Mouse (Mus musculus): ENCODE results near the gene Gpr45.
A peak's percentile ranks its signal among the peaks of the same experiment; 100 is the strongest.

Gpr45 gene

DNA sequence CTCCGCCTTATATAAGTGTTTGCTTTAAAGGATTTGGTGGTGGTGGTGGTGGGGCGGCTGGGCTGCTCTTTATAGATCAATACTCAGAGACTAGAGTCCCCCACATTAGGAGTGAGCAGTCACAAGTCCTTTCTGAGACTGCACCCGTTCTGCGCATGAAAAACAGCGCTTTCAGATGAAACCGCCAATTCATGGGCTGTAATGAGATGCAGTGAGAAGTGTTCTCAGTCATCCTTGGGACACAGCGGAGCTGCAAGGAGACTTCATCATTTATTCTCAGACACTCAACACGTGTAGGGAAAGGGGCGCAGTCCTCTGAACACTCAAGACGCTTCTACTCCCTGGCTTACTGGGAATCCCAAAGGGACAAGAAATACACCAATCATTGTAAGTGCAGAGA is 95.1 kb downstream of the Gpr45 start:
- no peak for DNase-seq (ENCODE audit: low spot score)

DNA sequence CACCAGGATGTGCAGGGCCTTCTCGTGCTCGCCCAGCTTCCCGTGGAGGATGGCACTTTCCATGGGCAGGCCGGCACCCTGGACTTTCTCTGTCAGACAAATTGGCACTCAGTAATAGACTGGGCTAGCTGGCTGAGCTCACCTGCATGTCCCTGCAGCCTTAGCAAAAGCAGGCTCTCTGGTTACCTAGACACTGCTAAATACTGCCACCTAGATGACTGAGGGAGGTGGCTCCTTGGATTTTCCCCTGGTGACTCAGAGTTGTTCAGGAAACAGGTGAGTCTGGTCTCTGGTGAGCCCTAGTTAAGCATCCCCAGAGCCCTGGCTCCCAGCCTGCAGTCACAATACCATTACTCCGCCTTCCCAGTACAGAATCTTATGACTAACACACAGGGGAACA is 99.2 kb downstream of the Gpr45 start:
- DNase-seq (ENCODE audit: low spot score): no peak

- peak; percentile 59 for DNase-seq (ENCODE audit: low spot score)
These were observed 113.1 kb downstream of the Gpr45 start for GRCm38 (mm10) chr1:43065615-43066310.

- DNase-seq (ENCODE audit: low spot score): no peak
These were observed 113.9 kb downstream of the Gpr45 start for GRCm38 (mm10) chr1:43066573-43066972.

DNA sequence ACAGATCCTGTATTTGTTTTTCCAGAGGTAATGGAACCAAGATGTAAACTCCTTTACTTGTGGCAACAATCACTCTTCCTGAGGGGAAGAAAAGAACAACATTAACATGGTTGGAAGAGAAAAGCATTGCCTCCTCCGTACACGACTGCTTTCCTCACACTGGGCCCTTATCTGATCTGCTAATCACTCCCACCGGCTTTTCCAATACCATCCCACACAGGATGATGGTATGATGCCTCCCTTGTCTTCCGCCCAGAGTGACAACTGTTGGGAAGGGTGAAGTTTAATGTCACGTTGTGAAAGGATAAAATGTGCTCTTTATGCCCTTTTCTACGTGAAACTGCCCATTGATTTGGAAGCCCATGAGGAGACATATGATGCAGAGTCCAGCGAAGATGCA is 114.9 kb downstream of the Gpr45 start:
- DNase-seq (ENCODE audit: low spot score): no peak

DNA sequence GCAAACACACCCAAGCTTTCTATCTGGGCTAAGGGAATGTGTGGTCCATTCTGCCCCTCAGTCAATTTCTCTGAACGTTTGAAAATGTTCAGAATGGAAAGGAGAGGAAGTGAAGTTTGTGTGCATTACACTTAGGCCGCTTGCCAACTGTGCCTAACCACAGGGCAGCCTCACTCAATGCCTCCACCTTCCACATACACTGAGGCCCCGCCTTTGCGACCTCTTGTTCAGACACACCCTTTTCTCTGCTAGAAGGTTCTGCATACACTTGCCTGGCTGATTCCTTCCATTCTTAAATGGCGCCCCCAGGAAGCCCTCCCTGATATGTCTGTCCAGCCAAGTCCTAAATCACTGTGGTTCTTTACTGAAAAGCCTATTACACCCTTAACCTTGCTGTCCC is 118.1 kb downstream of the Gpr45 start:
- DNase-seq (ENCODE audit: low spot score): no peak

DNA sequence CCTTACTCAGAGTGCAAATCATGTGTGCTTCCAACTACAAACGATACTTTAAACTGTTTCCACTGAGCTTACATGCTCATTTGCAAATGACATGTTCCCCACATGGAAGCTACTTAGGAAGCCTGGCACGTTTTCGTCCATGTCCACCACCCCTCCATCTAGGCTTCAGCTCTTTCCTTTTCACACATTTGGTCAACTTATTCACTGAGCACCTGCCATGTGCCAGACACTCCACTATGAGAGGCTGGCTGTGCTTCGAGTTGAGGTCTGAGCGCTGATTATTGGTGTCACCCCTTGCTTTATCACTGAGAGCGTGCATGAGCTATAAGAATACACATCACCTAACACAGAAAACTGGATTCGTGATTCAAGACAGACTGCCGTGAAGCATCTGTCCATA is 119.4 kb downstream of the Gpr45 start:
- no peak for DNase-seq (ENCODE audit: low spot score)

DNA sequence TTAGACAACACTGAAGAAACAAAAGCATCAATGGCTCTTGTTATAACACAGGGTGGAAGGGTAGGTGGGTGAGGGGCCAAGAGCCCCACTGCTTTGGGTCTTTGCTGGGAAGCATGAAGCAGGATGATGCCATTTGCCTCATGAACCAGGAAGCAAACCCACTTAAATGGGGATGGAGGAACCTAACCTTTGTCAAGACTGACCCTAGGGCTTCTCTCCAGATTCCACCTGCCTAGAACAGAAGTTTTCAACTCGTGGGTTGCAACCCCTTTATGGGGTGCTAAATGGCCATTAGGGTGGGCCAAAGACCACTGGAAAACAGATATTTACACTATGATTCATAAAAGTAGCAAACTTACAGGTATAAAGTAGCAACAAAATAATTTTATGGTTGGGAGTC is 119.9 kb downstream of the Gpr45 start:
- no peak for DNase-seq (ENCODE audit: low spot score)

DNA sequence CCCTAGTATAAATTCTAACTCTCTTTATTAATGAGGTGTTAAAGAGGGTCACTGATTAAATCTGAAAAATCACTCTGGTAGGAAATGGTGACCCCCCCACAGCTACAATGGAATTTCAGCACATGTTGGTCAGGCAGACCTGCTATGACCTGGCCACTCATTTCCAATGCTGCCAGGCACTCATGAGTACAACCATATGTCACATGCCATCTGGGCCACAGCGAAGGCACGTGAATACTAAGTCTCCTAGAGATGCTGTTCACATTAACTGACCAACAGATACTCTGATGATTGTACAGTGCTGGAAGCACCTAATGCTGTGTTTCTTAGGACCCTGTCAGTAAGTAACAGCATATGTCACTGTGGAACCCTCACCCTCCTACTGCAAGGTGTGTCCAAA is 122.1 kb downstream of the Gpr45 start:
- DNase-seq (ENCODE audit: low spot score): no peak

- no peak for DNase-seq (ENCODE audit: low spot score)
These were observed 125.5 kb downstream of the Gpr45 start for GRCm38 (mm10) chr1:43078124-43078523.

GRCm38 (mm10) chr1:43082946-43083345 is 130.3 kb downstream of the Gpr45 start:
- no peak for DNase-seq (ENCODE audit: low spot score)
